Mouse (Mus musculus) T-helper 17 cell (primary cell): ENCODE results near the gene Sf3b6.
"Not testable (repeated sequence)": the region's sequence is repeated elsewhere in the genome, so short reads cannot be mapped to it uniquely, and the experiment has no call there.

Experiments
- in situ Hi-C, 2 experiments: fragments of 300-600 bp; cut with MboI, MseI; formaldehyde crosslinking; loops; 1 replicate in 1 of 2; 2 replicates in 1 of 2; pipeline ENCODE4 v1.15.1; 2025; ENCODE audit warnings: high pct_unique_total_duplicates in 2 of 2

Gene Sf3b6

GRCm38 (mm10) chr12:4817361-4818101, at the start of gene Sf3b6:
Sf3b6 (plus strand) TSS chr12:4817544.
- in situ Hi-C loops: loop anchor here in 1 of 2 experiments (10.0 kb wide), 1 partner anchor 1393 kb away; the partner anchor contains the start of gene Asxl2

GRCm38 (mm10) chr12:4768492-4769332, 48.6 kb upstream of the Sf3b6 start, which contains the start of the genes Pfn4 and Fam228b:
Pfn4 (plus strand) TSS chr12:4769022.
Fam228b (minus strand) TSS chr12:4769267.
- in situ Hi-C loops: no loop called here

- in situ Hi-C loops: no loop called here
Measured at GRCm38 (mm10) chr12:4769333-4769723, 48.0 kb upstream of the Sf3b6 start.

- in situ Hi-C loops: loop anchor here in 1 of 2 experiments (5.0 kb wide), 1 partner anchor 67 kb away; the partner anchor contains the start of genes Fkbp1b and Wdcp
Measured at GRCm38 (mm10) chr12:4774895-4775587, 42.3 kb upstream of the Sf3b6 start.

GRCm38 (mm10) chr12:4775588-4775949, 41.8 kb upstream of the Sf3b6 start:
- in situ Hi-C loops: no loop called here

GRCm38 (mm10) chr12:4777734-4778133, 39.6 kb upstream of the Sf3b6 start:
- in situ Hi-C loops: no loop called here

- in situ Hi-C loops: no loop called here
Measured at GRCm38 (mm10) chr12:4780245-4780644, 37.1 kb upstream of the Sf3b6 start.

- in situ Hi-C loops: no loop called here
Measured at GRCm38 (mm10) chr12:4781270-4781669, 36.1 kb upstream of the Sf3b6 start.

GRCm38 (mm10) chr12:4781725-4782404, 35.5 kb upstream of the Sf3b6 start:
- in situ Hi-C loops: not testable (repeated sequence)

GRCm38 (mm10) chr12:4783598-4783997, 33.7 kb upstream of the Sf3b6 start:
- in situ Hi-C loops: no loop called here

- in situ Hi-C loops: no loop called here
Measured at GRCm38 (mm10) chr12:4784466-4784865, 32.9 kb upstream of the Sf3b6 start.

- in situ Hi-C loops: not testable (repeated sequence)
Measured at GRCm38 (mm10) chr12:4788128-4788527, 29.2 kb upstream of the Sf3b6 start.

- in situ Hi-C loops: loop anchor here in 1 of 2 experiments (10.0 kb wide), 1 partner anchor 511 kb away; no protein-coding TSS in a partner anchor
Measured at GRCm38 (mm10) chr12:4793718-4794117, 23.6 kb upstream of the Sf3b6 start.

GRCm38 (mm10) chr12:4797471-4797870, 19.9 kb upstream of the Sf3b6 start:
- in situ Hi-C loops: loop anchor here in 1 of 2 experiments (10.0 kb wide), 1 partner anchor 507 kb away; no protein-coding TSS in a partner anchor

- in situ Hi-C loops: loop anchor here in 1 of 2 experiments (10.0 kb wide), 1 partner anchor 1386 kb away; the partner anchor contains the start of gene Asxl2
Measured at GRCm38 (mm10) chr12:4811036-4811435, 6.3 kb upstream of the Sf3b6 start.

- in situ Hi-C loops: loop anchor here in 1 of 2 experiments (10.0 kb wide), 1 partner anchor 1387 kb away; the partner anchor contains the start of gene Asxl2
Measured at GRCm38 (mm10) chr12:4811705-4812104, 5.6 kb upstream of the Sf3b6 start.

- in situ Hi-C loops: loop anchor here in 1 of 2 experiments (10.0 kb wide), 1 partner anchor 1389 kb away; the partner anchor contains the start of gene Asxl2
Measured at GRCm38 (mm10) chr12:4813636-4814035, 3.7 kb upstream of the Sf3b6 start.

- in situ Hi-C loops: loop anchor here in 1 of 2 experiments (10.0 kb wide), 1 partner anchor 1392 kb away; the partner anchor contains the start of gene Asxl2
Measured at GRCm38 (mm10) chr12:4816680-4817360, 524 bp upstream of the Sf3b6 start.

- in situ Hi-C loops: no loop called here
Measured at GRCm38 (mm10) chr12:4827256-4827655, 9.9 kb downstream of the Sf3b6 start.

- in situ Hi-C loops: no loop called here
Measured at GRCm38 (mm10) chr12:4836959-4837358, 19.6 kb downstream of the Sf3b6 start.
